1 mouse cellular context compared by ENCODE assay signal in the genomic region with DNA sequence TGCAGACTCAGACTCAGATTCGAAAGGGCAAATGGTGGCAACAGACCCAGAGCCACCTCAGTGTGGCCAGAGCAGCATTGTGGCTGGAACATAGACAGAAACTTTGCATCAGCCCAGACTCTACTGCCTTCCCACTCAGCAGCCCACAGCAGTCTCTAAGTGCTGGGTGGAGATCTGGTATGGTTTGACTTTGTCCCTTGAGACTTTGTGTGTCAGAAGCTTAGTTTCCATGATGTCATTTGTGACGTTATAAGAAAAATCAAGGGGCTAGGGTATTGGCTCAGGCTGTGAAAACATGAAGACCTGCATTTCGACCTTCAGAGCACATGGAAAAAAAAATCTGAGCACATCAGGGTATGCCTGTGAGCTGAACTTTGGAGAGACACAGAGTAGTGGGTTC.
TF ChIP-seq lines count a peak whose summit lies in the region.

No protein-coding gene starts in this region.

TF ChIP-seq in CH12.LX, 34 proteins besides CTCF, POLR2A, EP300 and RAD21 (continued from another document):
- TF ChIP-seq JUN (IDR thresholded peaks at IDR 0.05; ENCODE audit: insufficient read depth, low read depth, low read length), result peak; percentile 75
- peak; percentile 91 for TF ChIP-seq MYC (IDR thresholded peaks at IDR 0.05; ENCODE audit: low read depth, low read length)
- peak; percentile 89 for TF ChIP-seq MEF2A (IDR thresholded peaks at IDR 0.05; ENCODE audit: borderline replicate concordance, low read depth, low read length)
